Mouse (Mus musculus) CH12.LX (cell line): Measurements from ENCODE around the gene 9330182O14Rik. TPM values are rescaled to one million over a fixed set of nuclear protein-coding genes. Genes with fewer than 3 reads are reported as not detected.

Source experiments
- DNase-seq: peaks from one replicate; pipeline ENCODE4 v3.0.0-alpha.2; 2013; ENCODE audit errors: extremely low read depth
- H3K27ac ChIP-seq: 2 replicates; pipeline ENCODE4 v1.5.1; 2012; ENCODE audit warnings: low read depth, mild to moderate bottlenecking, control low read depth, moderate library complexity; ENCODE audit not compliant: insufficient read depth
- H3K27me3 ChIP-seq: replicated peaks from 2 replicates; pipeline ENCODE3; 2012; ENCODE audit warnings: inconsistent platforms
- H3K36me3 ChIP-seq, 2 experiments: replicated peaks in 1 of 2; 2 replicates each; pipeline versions ENCODE3 to v1.6.1; 2012; ENCODE audit warnings: inconsistent platforms in 1 of 2, low read length in 1 of 2, mild to moderate bottlenecking in 1 of 2, mixed read lengths in 1 of 2, moderate library complexity in 1 of 2; ENCODE audit not compliant: control insufficient read depth in 1 of 2, insufficient read depth in 1 of 2
- H3K4me1 ChIP-seq, 2 experiments: 2 replicates each; pipeline ENCODE4 v1.6.1; 2012; ENCODE audit warnings: inconsistent platforms in 1 of 2, moderate library complexity in 1 of 2; ENCODE audit not compliant: insufficient read depth in 2 of 2, control insufficient read depth in 1 of 2
- H3K4me2 ChIP-seq: 2 replicates; pipeline ENCODE4 v1.6.1; 2012; ENCODE audit warnings: low read depth, mild to moderate bottlenecking, control low read depth; ENCODE audit not compliant: poor library complexity, insufficient read depth, severe bottlenecking
- H3K4me3 ChIP-seq, 3 experiments: fragments of 150-350 bp in 1 of 3; sonication (generic) in 1 of 3; replicated peaks in 1 of 3; 2 replicates each; pipeline versions ENCODE3 to v1.5.1; 2011 to 2012; ENCODE audit warnings: low read depth in 2 of 3, low read length in 2 of 3, mild to moderate bottlenecking in 2 of 3, moderate library complexity in 2 of 3, control low read depth in 1 of 3, improper control_type of control experiment in 1 of 3, inconsistent platforms in 1 of 3, mixed read lengths in 1 of 3; ENCODE audit not compliant: poor library complexity in 1 of 3
- H3K79me2 ChIP-seq: replicated peaks from 2 replicates; pipeline ENCODE4 v1.6.1; 2012; ENCODE audit warnings: mild to moderate bottlenecking, moderate library complexity; ENCODE audit not compliant: control insufficient read depth, poor library complexity, insufficient read depth, severe bottlenecking; ENCODE audit errors: extremely low read depth
- H3K9ac ChIP-seq: 2 replicates; pipeline ENCODE4 v1.6.1; 2012; ENCODE audit warnings: low read depth, mild to moderate bottlenecking, control low read depth, moderate library complexity; ENCODE audit not compliant: insufficient read depth
- H3K9me3 ChIP-seq: replicated peaks from 2 replicates; pipeline ENCODE3; 2012; ENCODE audit warnings: low read length, inconsistent platforms, mixed read lengths
- BHLHE40 ChIP-seq: IDR thresholded peaks from 2 replicates; pipeline ENCODE4 v1.6.1; 2011; ENCODE audit warnings: mild to moderate bottlenecking, low read depth, low read length, improper control_type of control experiment
- CHD1 ChIP-seq: IDR thresholded peaks from 2 replicates; pipeline ENCODE4 v1.6.1; 2012; ENCODE audit warnings: low read depth, low read length, improper control_type of control experiment, inconsistent platforms
- CHD2 ChIP-seq: IDR thresholded peaks from 2 replicates; pipeline ENCODE4 v1.6.1; 2011; ENCODE audit warnings: low read length, improper control_type of control experiment
- CTCF ChIP-seq, 2 experiments: IDR thresholded peaks in 1 of 2; conservative IDR thresholded peaks in 1 of 2; 2 replicates each; pipeline ENCODE4 v1.5.1; 2011 to 2012; ENCODE audit warnings: low read depth in 2 of 2, low read length in 2 of 2, improper control_type of control experiment in 1 of 2, inconsistent platforms in 1 of 2, mild to moderate bottlenecking in 1 of 2, moderate library complexity in 1 of 2
- E2F4 ChIP-seq: IDR thresholded peaks from 2 replicates; pipeline ENCODE4 v1.6.1; 2011; ENCODE audit warnings: low read depth, low read length, improper control_type of control experiment; ENCODE audit not compliant: insufficient replicate concordance
- ELF1 ChIP-seq: IDR thresholded peaks from 2 replicates; pipeline ENCODE4 v1.6.1; 2014; ENCODE audit warnings: low read depth, mild to moderate bottlenecking, inconsistent platforms, low read length, improper control_type of control experiment
- ETS1 ChIP-seq: conservative IDR thresholded peaks from 2 replicates; pipeline ENCODE4 v1.6.1; 2012; ENCODE audit warnings: low read depth, mild to moderate bottlenecking, inconsistent platforms, low read length, improper control_type of control experiment, moderate library complexity
- GABPA ChIP-seq: IDR thresholded peaks from 2 replicates; pipeline ENCODE4 v1.6.1; 2012; ENCODE audit warnings: low read depth, low read length, improper control_type of control experiment, inconsistent platforms; ENCODE audit not compliant: insufficient replicate concordance
- HCFC1 ChIP-seq: IDR thresholded peaks from 2 replicates; pipeline ENCODE4 v1.6.1; 2012; ENCODE audit warnings: low read depth, mild to moderate bottlenecking, inconsistent platforms, low read length, improper control_type of control experiment
- IRF4 ChIP-seq: IDR thresholded peaks from 2 replicates; pipeline ENCODE4 v1.6.1; 2014; ENCODE audit warnings: low read depth, mild to moderate bottlenecking, inconsistent platforms, low read length, improper control_type of control experiment
- JUN ChIP-seq: IDR thresholded peaks from 2 replicates; pipeline ENCODE4 v1.6.1; 2011; ENCODE audit warnings: low read depth, mild to moderate bottlenecking, low read length, improper control_type of control experiment, moderate library complexity; ENCODE audit not compliant: insufficient read depth
- JUND ChIP-seq: conservative IDR thresholded peaks from 2 replicates; pipeline ENCODE4 v1.6.1; 2011; ENCODE audit warnings: low read depth, low read length, improper control_type of control experiment
- KAT2A ChIP-seq: IDR thresholded peaks from 2 replicates; pipeline ENCODE4 v1.6.1; 2012; ENCODE audit warnings: low read length, improper control_type of control experiment, inconsistent platforms; ENCODE audit not compliant: insufficient replicate concordance
- MAFK ChIP-seq: IDR thresholded peaks from 2 replicates; pipeline ENCODE4 v1.6.1; 2011; ENCODE audit warnings: low read length, improper control_type of control experiment; ENCODE audit not compliant: insufficient replicate concordance
- MAX ChIP-seq: IDR thresholded peaks from 2 replicates; pipeline ENCODE4 v1.6.1; 2011; ENCODE audit warnings: low read length, improper control_type of control experiment
- MYC ChIP-seq: IDR thresholded peaks from 2 replicates; pipeline ENCODE4 v1.6.1; 2011; ENCODE audit warnings: low read depth, mild to moderate bottlenecking, improper control_type of control experiment, low read length
- NELFE ChIP-seq: IDR thresholded peaks from 2 replicates; pipeline ENCODE4 v1.6.1; 2011; ENCODE audit warnings: low read depth, low read length, improper control_type of control experiment
- NRF1 ChIP-seq: IDR thresholded peaks from 2 replicates; pipeline ENCODE4 v1.6.1; 2014; ENCODE audit warnings: low read depth, mild to moderate bottlenecking, inconsistent platforms, low read length, improper control_type of control experiment, moderate library complexity
- PAX5 ChIP-seq: IDR thresholded peaks from 2 replicates; pipeline ENCODE4 v1.6.1; 2012; ENCODE audit warnings: low read length, inconsistent platforms, mixed read lengths
- POLR2AphosphoS2 ChIP-seq: IDR thresholded peaks from 2 replicates; pipeline ENCODE4 v1.6.1; 2011; ENCODE audit warnings: low read depth, low read length, improper control_type of control experiment
- RAD21 ChIP-seq: IDR thresholded peaks from 2 replicates; pipeline ENCODE4 v1.6.1; 2011; ENCODE audit warnings: low read depth, mild to moderate bottlenecking, low read length, improper control_type of control experiment, moderate library complexity
- RCOR1 ChIP-seq: conservative IDR thresholded peaks from 2 replicates; pipeline ENCODE4 v1.6.1; 2012; ENCODE audit warnings: low read depth, mild to moderate bottlenecking, inconsistent platforms, low read length, improper control_type of control experiment
- SMC3 ChIP-seq: IDR thresholded peaks from 2 replicates; pipeline ENCODE4 v1.6.1; 2011; ENCODE audit warnings: low read depth, low read length, improper control_type of control experiment
- TBP ChIP-seq: conservative IDR thresholded peaks from 2 replicates; pipeline ENCODE4 v1.6.1; 2011; ENCODE audit warnings: low read depth, low read length, improper control_type of control experiment
- TCF12 ChIP-seq: IDR thresholded peaks from 2 replicates; pipeline ENCODE4 v1.6.1; 2014; ENCODE audit warnings: low read depth, mild to moderate bottlenecking, inconsistent platforms, low read length, improper control_type of control experiment
- UBTF ChIP-seq: IDR thresholded peaks from 2 replicates; pipeline ENCODE4 v1.6.1; 2012; ENCODE audit warnings: low read depth, mild to moderate bottlenecking, inconsistent platforms, low read length, improper control_type of control experiment, moderate library complexity
- ZC3H11A ChIP-seq: IDR thresholded peaks from 2 replicates; pipeline ENCODE4 v1.6.1; 2012; ENCODE audit warnings: low read depth, mild to moderate bottlenecking, inconsistent platforms, low read length, improper control_type of control experiment
- ZKSCAN1 ChIP-seq: IDR thresholded peaks from 2 replicates; pipeline ENCODE4 v1.6.1; 2012; ENCODE audit warnings: low read depth, inconsistent platforms, low read length, improper control_type of control experiment, borderline replicate concordance
- ZMIZ1 ChIP-seq: IDR thresholded peaks from 2 replicates; pipeline ENCODE4 v1.6.1; 2012; ENCODE audit warnings: low read depth, mild to moderate bottlenecking, inconsistent platforms, low read length, improper control_type of control experiment
- ZNF384 ChIP-seq: IDR thresholded peaks from 2 replicates; pipeline ENCODE4 v1.6.1; 2012; ENCODE audit warnings: low read depth, low read length, improper control_type of control experiment, inconsistent platforms
- dilution Hi-C: fragments of 300-500 bp; cut with MboI; formaldehyde crosslinking; loops from 2 replicates; pipeline ENCODE4 v1.14.3; 2020; ENCODE audit warnings: low sequenced_read_pairs; ENCODE audit not compliant: extremely low pct_unique_long_range_greater_than_20kb, extremely low pct_ligation_motif_present
- in situ Hi-C: fragments of 300-500 bp; cut with MboI; formaldehyde crosslinking; loops from 3 replicates; pipeline ENCODE4 v1.14.3; 2019; ENCODE audit warnings: low sequenced_read_pairs, low pct_ligation_motif_present, low pct_unique_long_range_greater_than_20kb, mixed read lengths
- polyA plus RNA-seq: library from polyadenylated mRNA; unstranded; fragments of >175 nt; gene quantifications from 2 replicates; pipeline ENCODE4 v1.2.1, GENCODE M21; 2012; ENCODE audit warnings: low read depth; ENCODE audit not compliant: insufficient read length
- total RNA-seq, 2 experiments: library from RNA; depleted of rRNA; stranded (reverse); fragments of 300-350 nt in 1 of 2; fragments of >200 nt in 1 of 2; gene quantifications; 2 replicates each; pipeline ENCODE4 v1.2.3; 2012 to 2014

Gene 9330182O14Rik
- total and polyA plus RNA-seq, 3 experiments = not detected

GRCm38 (mm10) chr15:40157683-40158082 lies 23.5 kb downstream of the 9330182O14Rik start:
- H3K9me3 ChIP-seq = peaks cover 70% of the 10 kb centered on the region
- H3K4me2 ChIP-seq = no peak overlapping the region
- no peaks in the 10 kb centered on the region for H3K79me2 ChIP-seq
- TF ChIP-seq TCF12 = no peak
- TF ChIP-seq NELFE = no peak
- TF ChIP-seq KAT2A = no peak
- TF ChIP-seq PAX5 = no peak
- TF ChIP-seq BHLHE40 = no peak
- TF ChIP-seq CHD2 = no peak
- no peak for TF ChIP-seq IRF4
- TF ChIP-seq ELF1 = no peak
- no peak for TF ChIP-seq JUND
- TF ChIP-seq GABPA = no peak
- TF ChIP-seq RCOR1 = no peak
- no peak for TF ChIP-seq JUN
- TF ChIP-seq MYC = no peak
- TF ChIP-seq MAFK = no peak
- TF ChIP-seq ZKSCAN1 = no peak
- no peak for TF ChIP-seq TBP
- no peaks in the 10 kb centered on the region for H3K36me3 ChIP-seq
- no peak for DNase-seq
- no peak overlapping the region for H3K4me3 ChIP-seq
- H3K9ac ChIP-seq = no peak overlapping the region
- in situ Hi-C loops = loop anchor here (25.0 kb wide), 1 partner anchor 880 kb away; no protein-coding TSS in a partner anchor
- H3K4me1 ChIP-seq = no peaks in the 10 kb centered on the region
- dilution Hi-C loops = no loop called here
- no peak overlapping the region for H3K27ac ChIP-seq
- no peaks in the 10 kb centered on the region for H3K27me3 ChIP-seq

DNA sequence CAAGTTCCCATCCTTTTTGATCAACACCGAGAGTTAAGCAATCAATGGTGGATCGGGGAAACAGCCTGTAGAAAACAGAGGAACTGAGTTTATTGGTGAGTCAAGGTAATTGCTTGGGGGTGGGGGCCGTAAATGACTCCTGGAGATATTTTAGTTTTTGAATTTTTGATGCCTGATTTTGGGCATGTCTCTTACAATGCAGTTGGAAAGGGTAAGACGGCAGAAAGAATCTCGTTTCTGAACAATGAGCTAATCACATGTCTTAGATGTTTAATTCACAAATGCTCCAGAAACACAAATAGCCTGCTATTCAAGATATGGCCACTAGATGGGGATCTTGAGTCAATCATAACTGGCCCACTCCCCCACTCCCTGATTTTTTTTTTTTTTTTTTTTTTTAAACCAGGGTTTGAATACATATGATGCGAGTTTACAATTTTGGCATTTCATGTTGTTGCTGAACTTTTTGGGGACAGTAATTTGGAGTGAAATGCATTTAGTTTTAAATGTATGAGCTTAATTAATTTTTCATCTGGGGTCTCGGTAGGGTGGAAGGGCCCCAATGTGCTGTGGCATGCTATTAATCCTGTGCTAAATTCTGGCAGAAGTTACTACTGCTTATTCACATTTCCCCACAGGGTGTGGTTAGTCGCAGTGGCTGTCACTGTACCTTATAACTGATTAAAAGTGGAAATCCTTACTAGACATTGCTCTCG lies 32.6 kb downstream of the 9330182O14Rik start:
- in situ Hi-C loops = loop anchor here (25.0 kb wide), 1 partner anchor 871 kb away; no protein-coding TSS in a partner anchor
- Histone ChIP-seq H3K4me3 (no peak overlapping the region), H3K4me1 (no peaks in the 10 kb centered on the region), H3K79me2 (no peaks in the 10 kb centered on the region), H3K36me3 (no peaks in the 10 kb centered on the region), H3K9ac (no peak overlapping the region), H3K27me3 (no peaks in the 10 kb centered on the region), H3K4me2 (no peak overlapping the region), H3K9me3 (peaks cover 69% of the 10 kb centered on the region), H3K27ac (no peak overlapping the region)
- peak; percentile 18 for DNase-seq
- dilution Hi-C loops = no loop called here
- TF ChIP-seq ZKSCAN1 = no peak
- no peak for TF ChIP-seq ZMIZ1
- TF ChIP-seq E2F4 = no peak
- no peak for TF ChIP-seq JUN
- TF ChIP-seq NRF1 = no peak
- TF ChIP-seq UBTF = no peak
- no peak for TF ChIP-seq CHD2
- TF ChIP-seq GABPA = no peak
- no peak for TF ChIP-seq CHD1
- TF ChIP-seq ETS1 = no peak
- no peak for TF ChIP-seq TCF12
- peak; percentile 59 for TF ChIP-seq RAD21
- TF ChIP-seq ZC3H11A = no peak
- TF ChIP-seq BHLHE40 = no peak
- TF ChIP-seq MAX = no peak
- peak; percentile 12 to 53; a peak in 2 of 4 replicates for TF ChIP-seq CTCF (conservative IDR thresholded peaks at IDR 0.05 in 1 of 2, IDR thresholded peaks at IDR 0.05 in 1 of 2; ENCODE audit: low read depth in 2 of 2, low read length in 2 of 2)
- peak; percentile 88 for TF ChIP-seq ZNF384
- no peak for TF ChIP-seq PAX5
- TF ChIP-seq SMC3 = peak; percentile 27; the same call in 1 of the 2 replicates
- no peak for TF ChIP-seq HCFC1
- no peak for TF ChIP-seq POLR2AphosphoS2
